Mouse (Mus musculus): ENCODE measurements at regions not wholly inside any gene's neighbourhood (a gene's known extent, or its start where the extent isn't known, plus 50 kb on each side); places are given as distances from the start of the nearest gene placed in this dataset.
A peak's percentile ranks its signal among the peaks of the same experiment; 100 is the strongest.

GRCm38 (mm10) chr7:64058282-64058872 lies 95.3 kb upstream of the Trpm1 start:
- no peak for DNase-seq

DNA sequence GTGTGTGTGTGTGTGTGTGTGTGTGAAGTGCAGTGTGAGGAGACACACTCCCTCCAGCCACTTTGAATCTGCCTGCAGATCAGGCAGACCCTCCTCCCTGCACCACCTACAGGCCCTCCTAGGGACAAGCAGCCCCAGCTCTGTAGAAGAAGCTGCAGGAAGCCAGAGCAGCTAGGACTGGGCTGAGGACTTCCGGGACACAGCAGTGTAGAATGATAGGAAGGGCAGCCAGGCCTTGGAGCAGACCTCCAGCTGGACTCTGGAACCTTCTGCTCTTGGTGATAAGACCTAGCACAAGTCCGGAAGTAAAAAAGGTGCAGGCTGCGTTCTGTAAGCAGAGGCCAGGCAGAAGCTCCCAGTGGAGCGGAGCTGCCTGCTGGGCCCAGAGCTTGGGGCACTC lies 95.8 kb upstream of the Trpm1 start:
- DNase-seq: peak; percentile 23

DNA sequence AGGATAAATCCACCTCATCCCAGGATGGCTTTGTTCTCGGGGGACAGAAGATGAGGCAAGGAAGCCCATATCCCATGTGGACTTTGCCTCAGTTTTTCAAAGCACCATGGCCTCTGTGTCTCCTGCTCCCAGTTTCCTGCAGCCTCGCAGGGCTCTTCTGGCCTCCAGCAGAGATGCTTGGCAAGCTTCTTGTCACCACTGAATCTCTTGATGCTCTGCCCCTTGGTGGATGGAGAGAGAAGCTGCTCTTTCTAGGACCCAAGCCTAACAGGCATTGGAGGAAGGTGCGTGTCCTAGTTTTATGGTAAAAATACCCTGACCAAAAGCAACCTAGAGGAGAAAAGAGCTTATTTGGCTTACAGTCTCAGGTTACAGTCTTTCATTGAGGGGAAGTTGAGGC lies 97.1 kb upstream of the Trpm1 start:
- DNase-seq: no peak

DNA sequence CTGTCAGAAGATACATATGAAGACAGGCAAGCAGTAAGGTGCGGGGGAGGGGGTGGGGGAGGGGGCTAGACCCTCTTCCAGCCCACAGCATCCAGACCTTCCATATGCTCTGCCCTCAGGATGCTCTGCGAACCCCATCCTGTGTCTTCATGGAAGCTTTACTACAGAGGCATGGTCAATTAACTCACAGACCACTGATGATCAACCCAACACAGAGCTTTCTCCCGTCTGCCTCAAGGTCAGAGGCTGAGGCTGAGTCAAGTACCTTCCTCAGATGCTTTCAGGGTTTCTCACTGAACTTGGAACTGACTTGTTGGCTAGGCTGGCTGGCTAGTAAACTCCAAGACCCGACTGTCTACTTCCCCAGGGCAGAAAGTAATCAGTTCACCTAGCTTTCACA lies 98.6 kb upstream of the Trpm1 start:
- no peak for DNase-seq

DNA sequence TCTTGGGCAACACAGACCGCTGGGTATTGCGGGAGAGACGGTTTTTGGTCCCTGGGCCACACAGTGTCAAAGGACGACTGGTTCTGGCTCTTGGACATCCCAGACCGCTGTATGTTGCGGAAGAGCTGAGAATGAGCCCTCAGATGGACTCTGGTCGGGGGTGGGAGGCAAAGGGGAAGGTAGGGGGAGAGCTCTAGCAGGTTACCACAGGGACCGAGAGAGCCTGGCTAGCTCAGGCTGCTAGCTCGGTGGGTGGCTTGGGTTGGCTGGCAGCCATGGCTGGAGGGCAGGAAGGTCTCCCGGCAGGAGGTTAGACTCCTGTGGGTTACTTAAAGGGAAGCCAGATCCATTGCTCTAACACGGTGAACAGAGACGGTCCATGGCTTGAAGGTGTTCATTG lies 99.9 kb upstream of the Trpm1 start:
- DNase-seq: no peak

GRCm38 (mm10) chr7:64052400-64052799 lies 101.2 kb upstream of the Trpm1 start:
- DNase-seq: peak; percentile 83

DNA sequence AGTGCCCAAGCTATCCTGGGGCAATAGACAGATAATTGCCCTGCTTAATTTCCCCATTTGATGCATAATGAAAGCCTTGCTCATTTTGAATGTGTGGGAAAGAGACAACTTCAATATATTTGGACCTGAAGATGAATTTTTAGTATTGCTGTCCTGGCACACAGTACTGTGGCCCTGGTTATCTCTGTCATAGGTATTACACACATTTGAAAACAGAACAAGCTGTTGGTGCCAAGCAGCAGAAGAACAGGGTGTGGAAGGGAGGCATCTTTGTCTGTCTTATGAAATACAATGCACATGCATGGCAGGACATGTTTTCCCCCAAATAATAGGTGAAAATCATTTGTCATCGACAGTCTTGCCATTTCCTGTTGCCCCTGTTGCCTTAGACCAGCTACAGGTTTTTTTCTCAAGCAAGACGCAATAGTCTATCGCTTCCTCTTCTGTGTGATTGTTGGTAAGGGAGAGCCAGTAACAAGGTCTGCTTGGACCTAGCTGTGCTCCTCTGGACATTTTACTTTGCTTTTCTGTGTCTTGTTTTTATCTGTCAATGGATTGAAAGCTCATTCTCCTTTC lies 102.7 kb upstream of the Trpm1 start:
- no peak for DNase-seq

DNA sequence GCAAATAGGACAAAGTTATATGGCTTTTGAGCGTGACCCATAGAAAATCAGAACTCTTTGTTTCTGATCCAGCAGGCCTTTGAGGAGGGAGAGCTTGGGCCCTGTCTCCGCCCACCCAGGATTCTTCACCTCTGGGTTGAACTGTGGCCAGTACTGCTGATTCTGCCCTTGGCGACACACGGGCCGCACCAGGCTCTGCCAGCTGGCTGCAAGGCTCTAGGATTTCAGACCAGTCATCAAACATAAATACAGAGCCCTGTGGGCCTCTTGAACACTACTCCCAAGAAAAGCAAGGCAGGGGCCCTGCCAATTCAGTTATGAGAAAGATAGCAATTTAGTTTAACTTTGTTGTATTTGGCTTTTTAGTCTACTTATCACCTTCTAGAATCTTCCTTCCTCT lies 103.4 kb upstream of the Trpm1 start:
- DNase-seq: peak; percentile 78

GRCm38 (mm10) chr7:64049183-64049965 lies 104.3 kb upstream of the Trpm1 start:
- peak; percentile 19 for DNase-seq

DNA sequence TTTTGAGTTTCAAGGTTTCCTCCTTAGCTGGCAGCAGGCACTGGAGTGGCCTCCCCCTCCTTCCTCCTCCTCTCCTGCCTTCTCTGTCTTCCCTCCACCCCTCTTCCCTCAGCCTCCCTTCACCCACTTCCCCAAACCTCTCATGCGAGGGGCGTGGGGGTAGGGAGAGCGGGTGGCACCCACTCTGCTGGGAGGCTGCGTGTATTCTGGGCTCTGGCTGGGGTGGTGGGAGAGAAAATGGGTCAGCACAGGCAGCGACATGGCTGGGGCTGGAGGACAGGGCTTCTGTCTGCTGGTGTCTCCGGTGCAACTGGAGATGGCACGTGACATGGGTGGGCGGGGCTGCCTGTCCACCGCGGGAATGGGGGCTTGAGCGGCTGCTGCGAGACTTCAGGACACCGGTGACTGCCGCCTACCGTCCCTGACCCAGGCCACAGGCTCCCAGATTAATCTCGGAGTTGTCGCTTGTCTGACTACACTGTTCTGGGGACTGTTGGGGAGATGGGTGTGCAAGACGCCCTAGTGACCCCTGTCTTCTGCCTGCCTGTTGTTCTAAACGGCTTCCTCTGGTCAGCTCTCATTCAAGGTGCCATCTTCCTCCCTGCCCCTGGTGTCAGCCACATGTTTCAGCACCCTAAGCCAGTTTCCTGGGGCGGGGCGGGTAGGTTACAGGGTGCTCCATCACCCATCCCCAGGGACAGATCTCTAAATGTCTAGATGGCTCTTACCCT lies 105.0 kb upstream of the Trpm1 start:
- peak; percentile 81 for DNase-seq

DNA sequence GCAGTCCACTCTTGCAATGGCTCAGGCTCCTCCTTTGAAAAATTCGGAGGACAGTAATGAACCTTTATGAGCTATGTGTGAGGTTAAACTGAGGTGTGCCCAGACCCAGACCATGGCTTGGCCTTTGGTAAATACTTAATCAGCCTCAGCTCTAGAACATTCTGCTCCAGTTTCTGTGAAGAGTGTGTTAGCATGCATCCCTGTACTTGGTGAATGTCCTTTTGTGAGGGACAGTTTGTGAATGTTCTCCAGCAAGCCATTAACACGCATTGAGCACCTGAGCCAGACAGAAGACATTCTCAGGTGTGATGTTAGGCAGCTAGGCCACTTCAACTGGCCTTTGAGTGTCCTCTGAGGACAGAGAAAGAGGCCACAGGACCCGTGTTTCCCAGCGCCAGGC lies 105.8 kb upstream of the Trpm1 start:
- no peak for DNase-seq

DNA sequence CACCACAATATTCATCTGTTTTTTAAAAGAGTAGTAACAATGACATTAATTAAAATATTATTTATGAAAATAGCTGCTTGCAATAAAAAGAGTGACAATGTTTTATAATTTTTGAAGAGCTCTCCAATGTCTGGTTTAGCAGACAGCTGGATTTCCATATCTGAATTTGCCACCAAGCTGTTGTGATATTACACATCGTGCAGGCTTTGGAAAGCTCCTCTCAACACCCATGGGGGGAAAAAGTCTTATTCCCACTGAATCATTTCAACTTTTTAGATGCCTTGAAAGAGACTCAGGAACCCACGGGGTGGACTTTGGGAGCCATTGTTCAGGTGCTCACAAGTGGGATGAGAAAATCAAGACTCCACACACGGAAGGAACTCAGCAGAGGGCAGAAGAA lies 106.6 kb upstream of the Klf13 start:
- DNase-seq: no peak

DNA sequence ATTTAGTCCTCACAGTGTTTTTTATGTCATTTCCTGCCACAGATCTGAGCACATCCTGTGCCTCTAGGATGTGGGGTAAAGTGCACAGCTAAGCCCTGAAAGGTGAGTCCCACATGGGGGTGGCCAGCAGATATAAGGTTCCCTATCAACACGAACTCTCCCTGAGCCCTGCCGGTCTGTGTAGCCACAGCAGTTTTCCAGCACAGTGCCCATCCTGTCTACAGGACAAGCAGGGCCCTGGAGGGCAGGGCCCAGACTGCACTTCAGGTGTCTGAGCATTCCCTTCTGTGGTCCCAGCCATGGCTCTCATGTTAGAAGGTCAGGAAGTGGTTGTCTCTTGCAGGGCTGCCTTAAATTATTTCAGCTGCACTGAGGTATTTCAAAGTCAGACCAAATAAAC lies 104.3 kb upstream of the Klf13 start:
- no peak for DNase-seq

DNA sequence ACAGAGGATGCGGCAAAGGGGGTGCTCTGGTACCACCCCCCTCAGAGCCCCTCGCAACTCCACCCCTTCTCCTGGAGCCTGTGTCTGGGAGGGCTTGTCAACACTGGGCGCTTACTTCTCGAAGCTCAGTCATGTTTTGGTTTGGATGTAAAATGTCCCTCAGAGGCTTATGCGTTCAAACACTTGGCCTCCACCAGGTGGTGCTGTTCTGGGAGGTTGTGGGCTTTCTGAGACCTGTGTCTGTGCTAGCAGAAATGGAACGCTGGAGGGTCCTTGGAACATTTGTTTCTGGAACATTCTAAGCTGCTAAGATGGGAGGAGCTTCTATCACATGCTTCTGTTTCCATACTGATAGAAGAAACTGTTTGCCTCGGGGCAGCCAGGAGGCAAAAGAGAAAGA lies 102.6 kb upstream of the Klf13 start:
- DNase-seq: no peak

GRCm38 (mm10) chr7:64040026-64040737 lies 101.5 kb upstream of the Klf13 start:
- no peak for DNase-seq

DNA sequence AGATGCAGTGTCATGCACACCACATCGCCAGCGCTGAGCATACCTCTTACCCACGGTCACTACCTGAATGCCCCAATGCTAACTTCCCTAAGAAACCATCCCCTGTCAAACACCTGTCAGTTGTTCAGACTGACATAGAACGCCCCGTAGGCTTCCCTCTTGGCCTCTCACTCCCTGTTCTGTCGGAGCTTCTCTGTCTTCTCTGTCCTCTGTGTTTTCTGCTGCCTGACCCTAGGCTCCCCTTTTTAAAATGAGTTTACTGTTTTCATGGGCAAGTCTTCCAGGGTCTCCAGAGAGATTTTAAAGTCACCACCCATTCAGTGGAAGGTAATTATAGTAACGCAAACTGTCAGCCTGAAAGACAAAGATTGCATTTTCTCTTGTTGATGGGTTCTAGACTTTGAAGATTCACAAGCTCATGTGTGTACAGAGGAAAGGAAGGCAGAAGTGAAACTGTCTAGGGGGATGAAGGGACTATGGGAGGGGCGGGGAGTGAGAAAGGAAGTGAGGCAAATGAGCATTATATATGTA lies 99.1 kb upstream of the Klf13 start:
- no peak for DNase-seq

- no peak for DNase-seq
These were observed 97.4 kb upstream of the Klf13 start for GRCm38 (mm10) chr7:64036154-64036553.

DNA sequence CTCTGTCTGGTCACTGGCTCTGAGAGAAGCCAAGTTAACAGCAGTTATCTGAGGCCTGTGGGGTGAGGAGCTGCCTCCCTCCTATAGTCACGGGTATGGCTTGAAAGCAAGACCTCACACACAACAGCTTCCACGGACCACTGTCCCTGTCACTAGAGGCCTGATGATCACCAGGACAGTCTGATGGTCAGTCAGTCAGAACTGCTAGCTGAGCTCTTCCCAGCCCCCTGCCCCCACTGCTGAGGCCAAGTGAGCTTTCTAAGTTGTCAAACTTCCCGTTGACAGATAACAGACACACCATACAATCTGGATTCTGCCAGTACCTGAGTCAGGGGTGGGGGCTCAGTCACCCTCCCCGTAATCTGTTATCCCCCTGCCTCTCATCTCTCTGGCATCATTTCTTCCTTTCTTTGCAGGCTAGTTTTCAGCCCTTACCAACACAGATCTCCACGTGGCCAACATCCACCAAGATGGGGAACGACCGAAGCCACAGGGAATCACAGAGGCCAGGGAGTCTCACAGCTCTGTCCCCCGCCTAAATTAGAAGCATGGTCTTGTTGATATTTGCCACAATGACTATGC lies 96.4 kb upstream of the Klf13 start:
- DNase-seq: no peak

DNA sequence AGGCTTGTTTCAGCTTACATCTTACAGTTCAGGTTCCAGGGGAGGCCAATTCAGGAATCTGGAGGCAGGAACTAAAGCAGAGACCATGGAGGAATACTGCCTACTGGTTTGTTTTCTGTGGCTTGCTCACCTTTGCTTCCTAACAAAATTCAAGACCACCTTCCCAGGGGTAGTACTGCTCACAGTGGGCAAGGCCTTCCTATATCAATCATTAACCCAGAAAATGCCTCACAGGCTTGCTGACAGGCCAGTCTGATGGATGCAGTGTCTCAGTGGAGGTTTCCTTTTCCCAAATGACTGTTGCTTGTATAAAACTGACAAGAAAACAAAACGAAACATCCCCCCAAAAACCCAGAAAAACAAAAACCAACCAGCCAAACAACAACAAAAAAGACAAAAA lies 95.8 kb upstream of the Klf13 start:
- DNase-seq: no peak

DNA sequence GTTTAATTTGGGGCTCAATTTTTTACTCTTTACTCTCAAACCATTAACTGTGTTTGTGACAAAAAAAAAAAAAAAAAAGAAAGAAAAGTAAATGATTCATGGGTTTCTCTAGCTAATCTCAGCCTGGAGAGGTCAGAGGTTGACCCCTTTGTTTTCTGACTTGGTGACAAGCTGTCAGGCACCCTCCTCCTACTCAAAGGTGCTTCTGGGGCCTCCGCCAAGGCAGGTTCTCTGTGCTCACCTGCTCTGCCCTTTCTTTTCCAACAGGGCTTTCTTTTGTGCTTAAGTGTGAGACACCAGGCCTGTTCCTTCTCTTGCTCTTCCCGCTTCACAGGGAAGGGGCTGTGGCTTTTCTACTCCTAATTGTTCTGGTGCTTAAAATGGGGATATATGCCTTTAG lies 94.7 kb upstream of the Klf13 start:
- no peak for DNase-seq

DNA sequence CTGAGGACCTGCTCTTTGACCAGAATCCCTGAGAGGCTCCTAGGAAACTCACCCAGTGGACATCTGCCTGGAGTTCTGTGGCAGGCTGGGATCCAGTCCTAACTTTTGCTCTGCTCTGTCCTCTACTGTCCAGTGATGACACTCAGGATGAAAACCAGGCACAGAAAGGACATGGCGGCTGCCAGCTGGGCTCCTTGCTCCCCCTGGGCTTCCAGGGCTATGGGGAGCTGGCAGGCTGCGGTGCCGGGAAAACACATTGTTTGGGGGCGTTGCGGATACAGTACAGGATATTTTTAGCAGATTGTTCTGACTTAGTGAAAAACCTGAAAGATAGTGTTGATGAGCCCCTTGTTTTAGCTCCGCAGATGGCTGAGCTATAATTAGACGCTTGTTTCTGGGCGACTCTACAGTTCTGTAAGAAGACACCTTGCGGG lies 94.2 kb upstream of the Klf13 start:
- DNase-seq: no peak

DNA sequence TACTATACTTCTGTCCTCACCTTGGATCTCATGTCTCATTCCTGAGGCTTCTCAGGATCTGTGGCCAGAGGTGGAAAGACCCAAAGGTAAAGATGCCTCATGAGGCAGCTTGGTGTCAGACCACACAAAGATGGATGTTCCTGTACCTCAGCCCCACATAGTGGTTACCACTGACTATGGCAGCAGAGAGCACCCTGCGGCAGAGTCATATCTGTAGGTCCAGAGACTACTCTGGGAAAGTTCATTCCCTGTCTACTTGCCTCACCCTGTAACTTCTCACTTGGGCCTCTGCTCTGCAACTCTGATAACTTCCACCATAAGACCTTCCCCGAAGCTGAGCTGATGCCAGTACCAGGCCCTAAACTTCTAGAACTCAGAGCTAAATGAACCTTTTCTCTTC lies 91.9 kb upstream of the Klf13 start:
- no peak for DNase-seq

Data from adrenal gland, postnatal 10 days (tissue).